27 mouse cellular contexts compared by ENCODE assay signal in the genomic region with DNA sequence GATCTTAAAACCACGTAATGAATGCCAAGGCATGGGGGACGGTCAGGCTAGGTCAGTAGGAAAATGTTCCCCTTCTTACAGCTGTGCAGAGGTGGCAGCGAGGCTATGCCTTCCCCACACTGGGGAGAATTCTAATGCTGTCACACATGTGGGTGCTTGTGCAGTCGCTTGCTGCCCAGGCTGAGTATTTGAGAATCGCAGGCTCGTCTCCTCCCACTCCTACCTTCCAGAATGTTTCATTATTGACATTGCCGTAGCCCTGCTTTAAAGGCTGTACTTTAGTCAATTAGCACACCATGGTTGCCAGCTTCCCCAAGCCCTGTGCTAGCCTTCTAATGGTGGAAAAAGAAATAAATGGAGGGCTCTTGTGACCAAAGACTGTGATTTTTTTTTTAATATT. TPM values are rescaled to one million over a fixed set of nuclear protein-coding genes. Genes with fewer than 3 reads are reported as not detected.
DNase-seq lines count a peak whose midpoint lies in the region; ATAC-seq and TF ChIP-seq lines count a peak whose summit lies in the region.
"Had no signal": no experiment of that assay in that cellular context is flagged by ENCODE, and none has a peak within 500 bp of the region (broad histone marks: within the 10 kb centered on the region; RNA-seq: fewer than 3 reads in every experiment).

No protein-coding gene starts in this region.

- no peak for TF ChIP-seq POLR2A in lung, adult 2 months (IDR thresholded peaks at IDR 0.05; ENCODE audit: borderline replicate concordance, extremely low read depth, low read depth, low read length)

- H3K4me2 ChIP-seq in lung, embryonic 14.5 days, result no peak overlapping the region
- no peak overlapping the region for H3K4me2 ChIP-seq in lung, postnatal 0 days (replicated peaks; ENCODE audit: low read depth, low read length)
- H3K4me2 ChIP-seq: embryonic facial prominence, embryonic 13.5 days; forebrain, embryonic 13.5 days; heart, embryonic 11.5 days; hindbrain, embryonic 12.5 days; hindbrain, embryonic 15.5 days had no signal

- DNase-seq in heart, adult 11 months, result peak; percentile 75
- DNase-seq in heart, adult 8-10 months (ENCODE audit: low spot score), result no peak
- peak; percentile 11 for DNase-seq in lung, embryonic 14.5 days
- DNase-seq in lung, adult 2 months, result no peak
- DNase-seq in lung, postnatal 0 days (ENCODE audit: low spot score), result peak; percentile 42
- DNase-seq in lung, postnatal 14 days, result no peak
- peak; percentile 45 for DNase-seq in brain, adult 2 months (ENCODE audit: low read depth, low spot score)
- no peak for DNase-seq in forebrain, embryonic 10.5 days (ENCODE audit: extremely low spot score, low spot score)
- DNase-seq: adrenal gland, adult 2 months; adrenal gland, postnatal 14 days; B cell, adult 2 months; cerebellum, adult 11-12 months; cerebellum, adult 8-10 months; cerebellum, postnatal 10 days; cerebellum, postnatal 36 days; embryo, embryonic 11 days; gastrocnemius, postnatal 25 days; heart, adult 2 months had no signal

- H3K36me3 ChIP-seq in lung, embryonic 14.5 days (ENCODE audit: insufficient read depth), result no peaks in the 10 kb centered on the region
- H3K36me3 ChIP-seq in lung, postnatal 0 days (ENCODE audit: insufficient read depth, low read length), result no peaks in the 10 kb centered on the region
- no peaks in the 10 kb centered on the region for H3K36me3 ChIP-seq in forebrain, embryonic 10.5 days (replicated peaks)
- H3K36me3 ChIP-seq: embryonic facial prominence, embryonic 10.5 days; embryonic facial prominence, embryonic 13.5 days; hindbrain, embryonic 12.5 days; hindbrain, embryonic 15.5 days had no signal

- no peak for TF ChIP-seq CTCF in lung, embryonic 14.5 days (IDR thresholded peaks at IDR 0.05; ENCODE audit: low read depth)
- no peak for TF ChIP-seq CTCF in lung, adult 2 months (IDR thresholded peaks at IDR 0.05; ENCODE audit: insufficient read depth, low read length)
- no peak for TF ChIP-seq CTCF in lung, postnatal 0 days (IDR thresholded peaks at IDR 0.05)

- ATAC-seq in lung, embryonic 14.5 days (ENCODE audit: insufficient read depth), result no peak
- ATAC-seq in lung, postnatal 0 days, result 0 out of 2 replicates have a peak, but pooled peaks have one; percentile 23
- ATAC-seq: forebrain, embryonic 13.5 days; forebrain, embryonic 16.5 days had no signal

- no peaks in the 10 kb centered on the region for H3K9me3 ChIP-seq in lung, embryonic 14.5 days (ENCODE audit: low read depth, low read length)
- H3K9me3 ChIP-seq in lung, postnatal 0 days (ENCODE audit: low read length), result no peaks in the 10 kb centered on the region
- no peaks in the 10 kb centered on the region for H3K9me3 ChIP-seq in forebrain, embryonic 10.5 days
- H3K9me3 ChIP-seq: embryonic facial prominence, embryonic 10.5 days; embryonic facial prominence, embryonic 13.5 days; forebrain, embryonic 13.5 days; hindbrain, embryonic 12.5 days; hindbrain, embryonic 15.5 days had no signal

- H3K4me3 ChIP-seq in lung, embryonic 14.5 days (ENCODE audit: low read depth, low read length), result no peak overlapping the region
- no peak overlapping the region for H3K4me3 ChIP-seq in lung, adult 2 months (replicated peaks; ENCODE audit: extremely low read depth, low read depth, low read length)
- no peak overlapping the region for H3K4me3 ChIP-seq in lung, postnatal 0 days (ENCODE audit: low read depth, low read length)
- no peak overlapping the region for H3K4me3 ChIP-seq in forebrain, embryonic 10.5 days
- H3K4me3 ChIP-seq: embryonic facial prominence, embryonic 10.5 days; embryonic facial prominence, embryonic 13.5 days; erythroblast, embryonic 14.5 days; forebrain, embryonic 13.5 days; heart, adult 2 months; hindbrain, embryonic 12.5 days; hindbrain, embryonic 15.5 days had no signal

- H3K9ac ChIP-seq in lung, embryonic 14.5 days, result no peak overlapping the region
- H3K9ac ChIP-seq in lung, postnatal 0 days (replicated peaks; ENCODE audit: low read depth), result no peak overlapping the region
- H3K9ac ChIP-seq: embryonic facial prominence, embryonic 13.5 days; forebrain, embryonic 13.5 days; hindbrain, embryonic 12.5 days; hindbrain, embryonic 15.5 days had no signal

- H3K27me3 ChIP-seq in lung, embryonic 14.5 days (ENCODE audit: insufficient read depth, low read length), result 0 out of 2 replicates have a peak, but pooled peaks cover 3% of the 10 kb centered on the region
- no peaks in the 10 kb centered on the region for H3K27me3 ChIP-seq in lung, postnatal 0 days (replicated peaks; ENCODE audit: insufficient read depth, low read length)
- H3K27me3 ChIP-seq in forebrain, embryonic 10.5 days (ENCODE audit: poor library complexity, severe bottlenecking), result peaks cover 10% of the 10 kb centered on the region
- H3K27me3 ChIP-seq: hindbrain, embryonic 12.5 days; hindbrain, embryonic 15.5 days had no signal

- no peaks in the 10 kb centered on the region for H3K4me1 ChIP-seq in lung, embryonic 14.5 days (ENCODE audit: insufficient read depth)
- H3K4me1 ChIP-seq in lung, adult 2 months (ENCODE audit: control insufficient read depth, insufficient read depth, low read length), result no peaks in the 10 kb centered on the region
- H3K4me1 ChIP-seq in lung, postnatal 0 days (ENCODE audit: insufficient read depth, low read depth, low read length), result no peaks in the 10 kb centered on the region
- H3K4me1 ChIP-seq in forebrain, embryonic 10.5 days, result no peaks in the 10 kb centered on the region
- H3K4me1 ChIP-seq: embryonic facial prominence, embryonic 10.5 days; embryonic facial prominence, embryonic 13.5 days; forebrain, embryonic 13.5 days; hindbrain, embryonic 12.5 days; hindbrain, embryonic 15.5 days had no signal

- H3K27ac ChIP-seq in lung, embryonic 14.5 days (ENCODE audit: low read depth), result no peak overlapping the region
- peak overlapping the region; percentile 26; the same call in 1 of the 2 replicates for H3K27ac ChIP-seq in lung, postnatal 0 days (ENCODE audit: low read length)
- no peak overlapping the region for H3K27ac ChIP-seq in forebrain, embryonic 10.5 days
- H3K27ac ChIP-seq: embryonic facial prominence, embryonic 10.5 days; embryonic facial prominence, embryonic 13.5 days; forebrain, embryonic 13.5 days; heart, adult 2 months; hindbrain, embryonic 12.5 days; hindbrain, embryonic 15.5 days had no signal

- 58% methylated on average over 7 of the region's 7 CpGs for WGBS in lung, embryonic 14.5 days
- 61% methylated on average over 7 of the region's 7 CpGs for WGBS in lung, adult 2 months
- 52% methylated on average over 7 of the region's 7 CpGs for whole genome bisulfite sequencing in lung, postnatal 0 days
- 87% methylated on average over 7 of the region's 7 CpGs for WGBS in forebrain, embryonic 10.5 days

- TF ChIP-seq EP300 in lung, postnatal 0 days (IDR thresholded peaks at IDR 0.05), result no peak

RNA-seq across cellular contexts. Expression of gene Exph5, which starts 6.4 kb away (rescaled TPM):
- under 1 TPM; 0.13 to 0.56 (median 0.24) TPM for total RNA-seq in heart, adult 8-10 months (2022)
- polyA plus RNA-seq in lung, embryonic 14.5 days (2014; fragmentation: Nextera tagmentation; extraction: Ambion mirVana), result 5.0 and 5.6 TPM in 2 replicates
- 3.4 and 4.8 TPM in 2 replicates for polyA plus RNA-seq in lung, adult 2 months (2012; rRNA removed)
- polyA plus RNA-seq in lung, postnatal 0 days (2015; fragmentation: Nextera tagmentation; extraction: Ambion mirVana), result 7.2 and 8.1 TPM in 2 replicates
- 0.58 and 0.66 TPM in 2 replicates for polyA plus RNA-seq in forebrain, embryonic 10.5 days (2016; fragmentation: Nextera tagmentation; extraction: Ambion mirVana)
- total RNA-seq: MEL had no signal
- polyA plus RNA-seq: adrenal gland, adult 2 months; erythroblast, embryonic 14.5 days; forebrain, embryonic 13.5 days had no signal

Comparison
In these comparisons a context has a peak if more than half of its experiments do, and no peak if none do; other contexts are left out.
1. DNase-seq: peak in heart, adult 11 months (single experiment), lung, embryonic 14.5 days (single experiment), lung, postnatal 0 days (single experiment) and brain, adult 2 months (single experiment); none in heart, adult 8-10 months (single experiment), lung, adult 2 months (single experiment), lung, postnatal 14 days (single experiment) and forebrain, embryonic 10.5 days (single experiment).